Mouse (Mus musculus) kidney, postnatal 0 days (tissue): ENCODE measurements around the gene Dnajc16. TPM values are rescaled to one million over a fixed set of nuclear protein-coding genes. Genes with fewer than 3 reads are reported as not detected.
A peak's percentile ranks its signal among the peaks of the same experiment; 100 is the strongest.

ENCODE experiments used
- ATAC-seq: fragments of 200-750 bp; cut with Nextera tagmentation; replicated peaks from 2 replicates; pipeline ENCODE4 v1.8.0; 2017; ENCODE audit warnings: low read depth, moderate number of reproducible peaks, moderate TSS enrichment, moderate library complexity; ENCODE audit not compliant: low FRiP score
- DNase-seq: peaks from one replicate; pipeline ENCODE4 v3.0.0-alpha.2; 2016; ENCODE audit warnings: low spot score
- H3K27ac ChIP-seq: fragments of 300-500 bp; sonication (generic); 2 replicates; pipeline ENCODE4 v1.5.1; 2014; ENCODE audit warnings: mild to moderate bottlenecking
- H3K27me3 ChIP-seq: fragments of 300-500 bp; sonication (generic); 2 replicates; pipeline ENCODE4 v1.6.1; 2014; ENCODE audit warnings: low read length, mixed read lengths; ENCODE audit not compliant: insufficient read depth
- H3K36me3 ChIP-seq: fragments of 300-500 bp; sonication (generic); 2 replicates; pipeline ENCODE4 v1.6.1; 2014; ENCODE audit warnings: low read length, mixed read lengths; ENCODE audit not compliant: insufficient read depth
- H3K4me1 ChIP-seq: fragments of 300-500 bp; sonication (generic); replicated peaks from 2 replicates; pipeline ENCODE4 v1.6.1; 2014; ENCODE audit warnings: antibody characterized with exemption, low read length, mixed read lengths; ENCODE audit not compliant: insufficient read depth
- H3K4me2 ChIP-seq: fragments of 300-500 bp; sonication (generic); 2 replicates; pipeline ENCODE4 v1.6.1; 2014; ENCODE audit warnings: mild to moderate bottlenecking, low read length, moderate library complexity, mixed read lengths
- H3K4me3 ChIP-seq: fragments of 300-500 bp; sonication (generic); replicated peaks from 2 replicates; pipeline ENCODE4 v1.5.1; 2014; ENCODE audit warnings: low read depth, low read length
- H3K9ac ChIP-seq: fragments of 300-500 bp; sonication (generic); 2 replicates; pipeline ENCODE4 v1.6.1; 2014; ENCODE audit warnings: low read depth, low read length
- H3K9me3 ChIP-seq: fragments of 300-500 bp; sonication (generic); replicated peaks from 2 replicates; pipeline ENCODE4 v1.6.1; 2016; ENCODE audit warnings: low read length, inconsistent platforms, mixed read lengths
- CTCF ChIP-seq: IDR thresholded peaks from 2 replicates; pipeline ENCODE4 v1.5.1; 2016; ENCODE audit warnings: antibody characterized with exemption, low read depth, mild to moderate bottlenecking, moderate library complexity
- WGBS: fragments of 180-500 bp; shearing (Covaris S2); extraction: QIAGEN DNeasy Blood & Tissue Kit; methylation state at CpG from one replicate; pipeline ENCODE4 v1.1.7; 2014; 5-methylcytosine and 5-hydroxymethylcytosine counted together
- polyA plus RNA-seq: library from polyadenylated mRNA; unstranded; fragments of >200 nt; fragmentation: Nextera tagmentation; extraction: Ambion mirVana; gene quantifications from 2 replicates; pipeline ENCODE4 v1.2.1, GENCODE M21; 2015

Dnajc16 gene
- polyA plus RNA-seq, 1 experiment from 2014 or later = 5.2 TPM

GRCm38 (mm10) chr4:141729266-141729665 lies 61.5 kb downstream of the Dnajc16 start:
- H3K4me3 ChIP-seq = no peak overlapping the region
- no peak for ATAC-seq
- H3K9ac ChIP-seq = no peak overlapping the region
- no peak for TF ChIP-seq CTCF
- H3K4me1 ChIP-seq = no peaks in the 10 kb centered on the region
- 75% methylated on average over 3 of the region's 3 CpGs for WGBS
- no peak overlapping the region for H3K27ac ChIP-seq
- no peaks in the 10 kb centered on the region for H3K27me3 ChIP-seq
- no peaks in the 10 kb centered on the region for H3K36me3 ChIP-seq
- no peak overlapping the region for H3K4me2 ChIP-seq
- no peaks in the 10 kb centered on the region for H3K9me3 ChIP-seq
- DNase-seq = no peak

DNA sequence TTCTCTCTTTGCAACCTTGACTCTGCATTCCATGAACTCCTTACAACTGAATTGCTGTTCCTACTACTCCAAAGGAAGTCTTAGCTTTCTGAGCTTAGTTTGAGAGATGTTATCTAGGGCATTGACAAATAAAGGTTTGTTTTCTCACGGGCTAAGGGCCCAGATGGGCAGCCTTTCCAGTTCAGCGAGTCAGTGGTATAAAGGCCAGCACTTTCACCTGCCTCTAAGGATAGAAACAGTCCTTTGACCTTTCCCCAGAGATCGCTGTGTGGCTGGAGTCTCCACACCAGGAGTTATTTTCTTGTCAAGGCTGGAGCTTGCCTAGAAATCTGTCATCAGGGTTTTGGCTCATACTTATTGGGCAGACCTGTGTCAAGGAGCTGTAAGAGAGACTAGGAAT lies 65.0 kb downstream of the Dnajc16 start:
- Histone ChIP-seq H3K36me3 (no peaks in the 10 kb centered on the region), H3K9ac (no peak overlapping the region), H3K4me2 (no peak overlapping the region), H3K4me3 (no peak overlapping the region), H3K9me3 (no peaks in the 10 kb centered on the region), H3K4me1 (peaks cover 20% of the 10 kb centered on the region; the same call in 1 of the 2 replicates), H3K27ac (no peak overlapping the region; the same call in 1 of the 2 replicates), H3K27me3 (no peaks in the 10 kb centered on the region)
- ATAC-seq (no peak), DNase-seq (no peak)
- WGBS = 47% methylated on average over 3 of the region's 3 CpGs
- TF ChIP-seq CTCF = no peak

DNA sequence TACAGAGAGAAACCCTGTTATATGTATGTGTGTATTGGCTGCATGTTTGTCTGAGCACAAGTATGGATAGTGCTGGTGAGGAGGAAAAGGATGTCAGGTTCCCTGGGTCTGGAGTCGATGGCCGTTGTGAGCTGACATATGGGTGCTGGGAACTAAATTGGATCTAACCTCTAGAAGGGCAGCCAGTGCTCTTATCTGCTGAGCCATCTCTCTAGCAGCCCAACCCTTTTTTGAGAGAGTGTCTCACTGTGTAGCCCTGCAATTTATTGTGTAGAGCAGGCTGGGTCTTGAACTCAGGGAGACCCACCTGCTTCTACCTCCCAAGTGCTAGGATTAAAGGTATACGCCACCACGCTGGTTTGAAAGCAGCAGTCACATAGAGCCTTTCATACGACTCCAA lies 65.5 kb downstream of the Dnajc16 start:
- DNase-seq = no peak
- Histone ChIP-seq H3K9me3 (no peaks in the 10 kb centered on the region), H3K4me3 (no peak overlapping the region), H3K27ac (no peak overlapping the region; the same call in 1 of the 2 replicates), H3K4me2 (no peak overlapping the region), H3K4me1 (peaks cover 23% of the 10 kb centered on the region; the same call in 1 of the 2 replicates), H3K27me3 (no peaks in the 10 kb centered on the region), H3K9ac (no peak overlapping the region), H3K36me3 (no peaks in the 10 kb centered on the region)
- TF ChIP-seq CTCF = no peak
- no peak for ATAC-seq
- 74% methylated on average over 5 of the region's 5 CpGs for WGBS

GRCm38 (mm10) chr4:141724594-141724993 lies 66.1 kb downstream of the Dnajc16 start:
- DNase-seq (peak; percentile 18), ATAC-seq (no peak)
- Histone ChIP-seq H3K9me3 (no peaks in the 10 kb centered on the region), H3K4me3 (no peak overlapping the region), H3K27me3 (no peaks in the 10 kb centered on the region), H3K36me3 (no peaks in the 10 kb centered on the region), H3K4me1 (peaks cover 23% of the 10 kb centered on the region; the same call in 1 of the 2 replicates), H3K4me2 (no peak overlapping the region), H3K9ac (no peak overlapping the region), H3K27ac (no peak overlapping the region)
- WGBS = 34% methylated on average over 11 of the region's 11 CpGs
- TF ChIP-seq CTCF = no peak

- Histone ChIP-seq H3K9me3 (no peaks in the 10 kb centered on the region), H3K36me3 (no peaks in the 10 kb centered on the region), H3K27me3 (no peaks in the 10 kb centered on the region), H3K27ac (peak overlapping the region; percentile 97), H3K4me1 (peaks cover 23% of the 10 kb centered on the region; the same call in 1 of the 2 replicates), H3K9ac (peak overlapping the region; percentile 86), H3K4me3 (peak overlapping the region; percentile 79), H3K4me2 (peak overlapping the region; percentile 96)
- ATAC-seq (no peak), DNase-seq (peak; percentile 26)
- 7% methylated on average over 13 of the region's 13 CpGs for WGBS
- TF ChIP-seq CTCF = no peak
Measured at GRCm38 (mm10) chr4:141723673-141724068, 67.1 kb downstream of the Dnajc16 start.

- no peaks in the 10 kb centered on the region for H3K27me3 ChIP-seq
- peak within 1 kb of the TSS; percentile 79 for H3K4me3 ChIP-seq
- no peaks in the 10 kb centered on the region for H3K36me3 ChIP-seq
- TF ChIP-seq CTCF = no peak
- peak within 1 kb of the TSS; percentile 86 for H3K9ac ChIP-seq
- H3K4me1 ChIP-seq = peaks cover 23% of the 10 kb centered on the region; the same call in 1 of the 2 replicates
- peak within 1 kb of the TSS; percentile 96 for H3K4me2 ChIP-seq
- no peaks in the 10 kb centered on the region for H3K9me3 ChIP-seq
- peak; percentile 94 for DNase-seq
- ATAC-seq = peak; percentile 91
- WGBS = under 1% methylated on average over 99 of the region's 105 CpGs
- H3K27ac ChIP-seq = peak within 1 kb of the TSS; percentile 97
Measured at GRCm38 (mm10) chr4:141722731-141723672, 67.7 kb downstream of the Dnajc16 start, which contains the start of gene Ddi2. Gene Ddi2 (minus strand): TSS chr4:141723419.
